Mouse (Mus musculus): ENCODE data around the gene Sv2c. TPM values are rescaled to one million over a fixed set of nuclear protein-coding genes. Genes with fewer than 3 reads are reported as not detected.

Sv2c gene
- polyA plus RNA-seq, 1 experiment from 2014 or later, result 2.0 TPM

DNA sequence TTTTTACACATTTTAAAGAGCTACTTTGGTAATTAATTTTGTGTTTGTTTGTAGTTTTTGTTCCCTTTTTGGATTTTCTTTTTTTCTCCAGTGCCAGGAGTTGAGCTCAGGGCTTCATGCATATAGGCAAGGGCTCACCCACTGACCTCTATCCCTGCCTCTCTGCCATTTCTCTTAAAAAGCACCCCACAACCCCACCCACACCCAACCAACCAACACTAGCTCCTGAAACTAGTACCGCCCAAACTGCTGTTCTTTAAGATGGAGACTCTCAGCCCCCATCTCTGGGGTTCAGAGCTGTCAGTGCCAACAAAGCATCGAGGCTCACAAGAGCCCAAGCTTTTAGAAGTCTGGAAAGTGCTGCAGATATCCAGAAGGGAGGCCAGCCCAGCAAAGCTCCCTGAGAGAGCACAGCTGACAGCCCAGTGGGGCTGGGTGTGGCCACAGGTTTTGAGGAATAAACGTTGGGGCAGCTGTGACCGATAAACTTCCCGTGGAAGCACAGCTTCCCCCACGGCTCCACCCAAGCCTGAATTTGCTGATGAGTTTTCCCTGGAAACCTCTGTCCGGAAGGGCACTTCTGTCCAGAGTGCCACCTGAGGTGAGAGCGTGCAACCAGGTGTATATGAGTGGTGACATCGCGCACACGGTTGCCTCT is 181.8 kb downstream of the Sv2c start:
- 89% methylated on average over 11 of the region's 11 CpGs for whole genome bisulfite sequencing
- no peak overlapping the region for H3K9ac ChIP-seq (replicated peaks)
- no peak overlapping the region for H3K4me3 ChIP-seq
- no peaks in the 10 kb centered on the region for H3K36me3 ChIP-seq
- no peaks in the 10 kb centered on the region for H3K27me3 ChIP-seq
- ATAC-seq (ENCODE audit: low FRiP score, low read depth), result no peak
- H3K4me2 ChIP-seq (replicated peaks), result no peak overlapping the region
- peaks cover 3% of the 10 kb centered on the region; the same call in 1 of the 2 replicates for H3K4me1 ChIP-seq
- no peak overlapping the region for H3K27ac ChIP-seq (replicated peaks)
- H3K9me3 ChIP-seq, result no peaks in the 10 kb centered on the region

GRCm38 (mm10) chr13:95949356-95949755 is 183.0 kb downstream of the Sv2c start:
- WGBS, result 87% methylated on average over 4 of the region's 4 CpGs
- no peak overlapping the region for H3K4me2 ChIP-seq (replicated peaks)
- H3K4me1 ChIP-seq, result peaks cover 3% of the 10 kb centered on the region; the same call in 1 of the 2 replicates
- no peaks in the 10 kb centered on the region for H3K9me3 ChIP-seq
- H3K27ac ChIP-seq (replicated peaks), result no peak overlapping the region
- no peak overlapping the region for H3K4me3 ChIP-seq
- no peak for ATAC-seq (ENCODE audit: low FRiP score, low read depth)
- no peaks in the 10 kb centered on the region for H3K27me3 ChIP-seq
- H3K9ac ChIP-seq (replicated peaks), result no peak overlapping the region
- no peaks in the 10 kb centered on the region for H3K36me3 ChIP-seq

DNA sequence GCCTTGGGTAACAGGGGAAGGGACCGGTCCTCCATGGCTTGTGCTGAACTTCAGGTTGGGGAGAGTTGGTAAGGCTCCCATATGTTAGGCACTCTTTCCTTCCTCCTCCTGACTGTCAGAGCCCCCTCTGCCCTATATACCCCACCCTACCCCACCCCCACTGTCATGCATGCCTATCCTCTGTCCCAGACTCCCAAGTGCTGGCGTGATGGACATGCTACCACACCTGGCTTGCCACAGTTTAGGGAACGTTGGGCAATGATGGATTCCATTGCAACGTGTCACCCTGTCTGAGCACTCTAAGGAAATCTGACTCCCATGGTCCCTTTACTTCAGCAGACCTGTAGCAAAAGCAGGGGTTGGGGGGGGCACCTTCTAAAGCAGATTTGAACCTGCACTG is 183.6 kb downstream of the Sv2c start:
- peaks cover 3% of the 10 kb centered on the region; the same call in 1 of the 2 replicates for H3K4me1 ChIP-seq
- no peak overlapping the region for H3K4me2 ChIP-seq (replicated peaks)
- H3K9ac ChIP-seq (replicated peaks), result no peak overlapping the region
- no peak for ATAC-seq (ENCODE audit: low FRiP score, low read depth)
- 92% methylated on average over 4 of the region's 4 CpGs for WGBS
- H3K4me3 ChIP-seq, result no peak overlapping the region
- no peak overlapping the region for H3K27ac ChIP-seq (replicated peaks)
- no peaks in the 10 kb centered on the region for H3K36me3 ChIP-seq
- H3K27me3 ChIP-seq, result no peaks in the 10 kb centered on the region
- no peaks in the 10 kb centered on the region for H3K9me3 ChIP-seq

DNA sequence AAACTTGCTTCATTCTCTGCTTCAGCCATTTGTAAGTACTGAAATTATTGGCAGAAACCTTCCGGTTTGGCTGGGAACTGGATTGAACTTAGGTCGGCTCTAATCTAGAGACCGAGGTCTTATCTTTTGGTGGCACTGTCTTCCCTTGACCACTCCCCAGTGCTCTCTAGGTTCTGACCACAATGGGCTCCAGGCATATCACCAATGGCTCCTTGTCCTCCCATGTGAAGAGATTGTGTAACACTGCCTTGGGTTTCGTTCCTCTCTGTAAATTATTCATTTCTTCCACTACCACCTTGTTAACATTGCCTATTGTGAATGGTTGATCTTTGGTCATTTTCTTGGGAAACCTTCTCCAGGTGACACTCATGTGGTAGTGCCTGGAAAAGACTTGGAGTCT is 184.0 kb downstream of the Sv2c start:
- no peak overlapping the region for H3K9ac ChIP-seq (replicated peaks)
- WGBS, result 96% methylated on average over 4 of the region's 4 CpGs
- no peak overlapping the region for H3K27ac ChIP-seq (replicated peaks)

DNA sequence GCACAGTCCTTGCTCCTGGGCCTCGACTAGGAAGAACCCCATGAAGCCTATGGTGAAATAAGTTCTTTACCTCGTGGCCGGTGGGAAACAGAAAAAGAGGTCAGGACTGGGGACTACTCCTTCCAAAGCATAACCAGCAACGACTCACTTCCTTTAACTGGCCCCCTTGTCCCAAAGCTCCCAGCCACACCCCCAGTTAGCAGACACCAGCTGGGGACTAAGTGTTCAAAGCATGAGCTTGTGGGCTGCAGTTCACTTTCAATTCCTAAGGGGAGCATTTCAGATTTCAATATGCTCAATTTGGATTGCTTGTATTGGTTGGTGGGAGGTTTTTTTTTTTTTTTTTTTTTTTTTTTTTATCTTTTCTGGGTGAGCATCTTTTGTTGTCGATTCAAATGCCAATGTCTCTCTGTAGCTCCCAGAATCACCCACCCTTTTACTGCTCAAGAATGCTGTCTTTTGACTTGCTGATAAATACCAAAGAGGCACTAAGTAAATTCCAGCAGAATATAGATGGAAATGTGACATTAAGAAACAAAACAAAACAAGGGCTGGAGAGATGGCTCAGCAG is 186.4 kb downstream of the Sv2c start:
- no peaks in the 10 kb centered on the region for H3K9me3 ChIP-seq
- no peaks in the 10 kb centered on the region for H3K36me3 ChIP-seq
- H3K4me1 ChIP-seq, result peaks cover 7% of the 10 kb centered on the region; the same call in 1 of the 2 replicates
- H3K4me2 ChIP-seq (replicated peaks), result no peak overlapping the region
- H3K27me3 ChIP-seq, result no peaks in the 10 kb centered on the region; the same call in none of the 2 replicates
- no peak for ATAC-seq (ENCODE audit: low FRiP score, low read depth)
- WGBS, result 64% methylated on average over 5 of the region's 5 CpGs
- H3K4me3 ChIP-seq, result no peak overlapping the region
- H3K27ac ChIP-seq (replicated peaks), result no peak overlapping the region
- no peak overlapping the region for H3K9ac ChIP-seq (replicated peaks)

More for the DNA sequence above, 184.0 kb downstream of the Sv2c start:
- no peak for ATAC-seq (ENCODE audit: low FRiP score, low read depth)
- H3K27me3 ChIP-seq, result no peaks in the 10 kb centered on the region
- no peak overlapping the region for H3K4me2 ChIP-seq (replicated peaks)
- H3K4me1 ChIP-seq, result peaks cover 4% of the 10 kb centered on the region; the same call in 1 of the 2 replicates
- no peaks in the 10 kb centered on the region for H3K36me3 ChIP-seq
- no peak overlapping the region for H3K4me3 ChIP-seq
- no peaks in the 10 kb centered on the region for H3K9me3 ChIP-seq

DNA sequence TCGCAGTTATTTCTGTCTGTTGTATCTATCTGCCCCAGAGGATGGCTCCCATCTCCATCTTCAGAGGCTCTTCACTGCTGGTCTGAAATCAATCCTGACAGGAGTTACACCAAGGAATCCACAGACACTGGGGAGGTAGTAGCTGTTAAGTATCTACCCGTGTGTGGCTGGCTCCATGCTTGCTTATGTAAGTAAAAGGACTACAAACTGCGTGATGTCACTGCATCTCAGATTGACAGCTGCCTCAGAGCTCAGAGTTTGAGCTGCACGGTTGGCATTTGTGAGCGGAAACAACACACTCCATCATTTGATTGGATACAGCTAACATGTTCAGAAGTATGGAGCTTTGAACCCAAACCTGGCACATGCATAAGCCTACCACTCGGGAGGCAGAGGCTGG is 187.8 kb downstream of the Sv2c start:
- Histone ChIP-seq H3K36me3 (no peaks in the 10 kb centered on the region), H3K4me1 (peaks cover 7% of the 10 kb centered on the region; the same call in 1 of the 2 replicates), H3K9me3 (no peaks in the 10 kb centered on the region), H3K4me2 (replicated peaks) (no peak overlapping the region), H3K9ac (replicated peaks) (no peak overlapping the region), H3K27me3 (no peaks in the 10 kb centered on the region; the same call in none of the 2 replicates), H3K4me3 (no peak overlapping the region), H3K27ac (replicated peaks) (no peak overlapping the region)
- no peak for ATAC-seq (ENCODE audit: low FRiP score, low read depth)
- WGBS, result 87% methylated on average over 6 of the region's 6 CpGs

DNA sequence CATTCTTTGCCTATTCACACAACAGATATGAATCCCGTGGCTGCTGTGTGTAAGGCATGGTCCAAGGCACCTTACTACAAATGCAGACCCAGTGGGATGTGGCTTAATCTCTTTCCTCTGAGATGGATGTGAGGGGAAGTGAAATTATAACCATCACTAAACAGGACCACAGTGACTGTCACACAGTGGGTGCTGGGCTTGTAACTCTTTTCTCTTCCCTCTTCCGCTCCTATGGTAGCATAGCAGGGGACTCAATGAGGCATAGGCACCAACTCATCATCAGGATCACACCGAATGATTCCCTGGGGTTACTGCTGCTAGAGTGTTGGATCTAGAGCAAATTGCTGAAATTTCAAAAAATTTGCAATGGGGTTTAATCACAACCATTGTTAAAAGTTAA is 188.5 kb downstream of the Sv2c start:
- no peak overlapping the region for H3K27ac ChIP-seq (replicated peaks)
- H3K27me3 ChIP-seq, result no peaks in the 10 kb centered on the region; the same call in none of the 2 replicates
- 60% methylated on average over 3 of the region's 3 CpGs for WGBS
- no peaks in the 10 kb centered on the region for H3K36me3 ChIP-seq
- no peak overlapping the region for H3K4me2 ChIP-seq (replicated peaks)
- no peaks in the 10 kb centered on the region for H3K9me3 ChIP-seq
- no peak for ATAC-seq (ENCODE audit: low FRiP score, low read depth)
- H3K4me3 ChIP-seq, result no peak overlapping the region
- no peak overlapping the region for H3K9ac ChIP-seq (replicated peaks)
- H3K4me1 ChIP-seq, result peaks cover 7% of the 10 kb centered on the region; the same call in 1 of the 2 replicates

GRCm38 (mm10) chr13:95942587-95942986 is 189.8 kb downstream of the Sv2c start:
- WGBS, result 52% methylated on average over 2 of the region's 2 CpGs
- Histone ChIP-seq H3K27ac (replicated peaks) (no peak overlapping the region), H3K36me3 (no peaks in the 10 kb centered on the region), H3K27me3 (no peaks in the 10 kb centered on the region; the same call in none of the 2 replicates), H3K4me2 (replicated peaks) (no peak overlapping the region), H3K9ac (replicated peaks) (no peak overlapping the region), H3K4me3 (no peak overlapping the region), H3K9me3 (no peaks in the 10 kb centered on the region), H3K4me1 (peaks cover 7% of the 10 kb centered on the region; the same call in 1 of the 2 replicates)
- no peak for ATAC-seq (ENCODE audit: low FRiP score, low read depth)

GRCm38 (mm10) chr13:95941861-95942260 is 190.5 kb downstream of the Sv2c start:
- H3K27ac ChIP-seq (replicated peaks), result no peak overlapping the region
- no peaks in the 10 kb centered on the region for H3K36me3 ChIP-seq
- WGBS, result 93% methylated on average over 4 of the region's 4 CpGs
- H3K9ac ChIP-seq (replicated peaks), result no peak overlapping the region
- H3K4me1 ChIP-seq, result peaks cover 7% of the 10 kb centered on the region; the same call in 1 of the 2 replicates
- no peak overlapping the region for H3K4me2 ChIP-seq (replicated peaks)
- no peaks in the 10 kb centered on the region; the same call in none of the 2 replicates for H3K27me3 ChIP-seq
- H3K4me3 ChIP-seq, result no peak overlapping the region
- no peak for ATAC-seq (ENCODE audit: low FRiP score, low read depth)
- H3K9me3 ChIP-seq, result no peaks in the 10 kb centered on the region

DNA sequence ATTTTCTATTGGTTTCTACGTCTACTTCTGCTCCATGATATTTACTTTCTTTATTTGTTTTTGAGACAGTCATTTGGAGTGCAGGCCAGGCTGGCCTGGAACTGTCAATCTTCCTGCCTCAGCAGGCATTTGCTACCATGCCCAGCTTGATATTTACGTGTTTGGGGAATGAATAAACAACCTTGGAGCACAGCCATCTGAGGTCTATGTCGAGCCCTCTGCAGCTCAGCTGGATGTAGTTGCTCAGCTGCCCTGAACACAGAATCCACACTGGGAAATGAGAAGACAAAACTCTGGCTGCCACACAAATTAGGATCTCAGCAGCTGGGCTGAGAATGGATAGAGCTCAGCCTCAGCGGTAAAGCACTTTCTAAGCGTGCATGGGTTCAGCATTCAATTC is 191.6 kb downstream of the Sv2c start:
- Histone ChIP-seq H3K27me3 (no peaks in the 10 kb centered on the region; the same call in none of the 2 replicates), H3K4me2 (replicated peaks) (no peak overlapping the region), H3K4me3 (no peak overlapping the region), H3K9ac (replicated peaks) (no peak overlapping the region), H3K27ac (replicated peaks) (no peak overlapping the region; the same call in 1 of the 2 replicates), H3K4me1 (peaks cover 7% of the 10 kb centered on the region; the same call in 1 of the 2 replicates), H3K9me3 (no peaks in the 10 kb centered on the region), H3K36me3 (no peaks in the 10 kb centered on the region)
- WGBS, result 63% methylated on average over 5 of the region's 5 CpGs
- ATAC-seq (ENCODE audit: low FRiP score, low read depth), result no peak

- H3K36me3 ChIP-seq, result no peaks in the 10 kb centered on the region
- no peak overlapping the region for H3K27ac ChIP-seq (replicated peaks)
- 66% methylated on average over 2 of the region's 2 CpGs for WGBS
- H3K9ac ChIP-seq (replicated peaks), result no peak overlapping the region
- ATAC-seq (ENCODE audit: low FRiP score, low read depth), result no peak
- no peak overlapping the region for H3K4me2 ChIP-seq (replicated peaks)
- H3K9me3 ChIP-seq, result no peaks in the 10 kb centered on the region
- H3K4me3 ChIP-seq, result no peak overlapping the region
- H3K4me1 ChIP-seq, result no peaks in the 10 kb centered on the region
- no peaks in the 10 kb centered on the region for H3K27me3 ChIP-seq
Observed at GRCm38 (mm10) chr13:95924201-95924621, 208.2 kb downstream of the Sv2c start.

DNA sequence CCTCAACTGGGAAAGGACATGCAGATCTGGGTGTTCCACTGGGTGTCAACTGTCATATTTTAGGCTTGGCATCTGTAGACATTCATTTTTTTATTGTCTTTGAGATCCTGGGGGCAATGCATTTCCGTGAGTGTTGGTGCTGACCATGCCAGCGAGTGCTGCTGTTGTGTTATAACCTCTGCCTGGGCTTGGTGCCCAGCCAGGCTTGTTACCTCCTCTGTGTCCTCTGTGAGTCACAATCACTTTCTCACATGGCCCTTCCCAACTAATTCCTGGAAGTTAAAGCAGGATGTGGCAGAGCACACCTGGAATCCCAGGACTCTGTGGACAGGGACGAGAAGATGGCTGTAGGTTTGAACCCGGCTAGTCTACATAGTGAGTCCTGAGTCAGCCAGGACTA is 209.8 kb downstream of the Sv2c start:
- Histone ChIP-seq H3K4me3 (no peak overlapping the region), H3K36me3 (no peaks in the 10 kb centered on the region), H3K4me1 (no peaks in the 10 kb centered on the region), H3K9ac (replicated peaks) (no peak overlapping the region), H3K27ac (replicated peaks) (no peak overlapping the region), H3K9me3 (no peaks in the 10 kb centered on the region), H3K27me3 (no peaks in the 10 kb centered on the region), H3K4me2 (replicated peaks) (no peak overlapping the region)
- 90% methylated on average over 4 of the region's 4 CpGs for WGBS
- no peak for ATAC-seq (ENCODE audit: low FRiP score, low read depth)
